11 mouse cellular contexts compared by ENCODE assay signal in genomic region chr7:120844689-120845088, GRCm38 (mm10). TPM values are rescaled to one million over a fixed set of nuclear protein-coding genes. Genes with fewer than 3 reads are reported as not detected.
DNase-seq lines count a peak whose midpoint lies in the region; ATAC-seq and TF ChIP-seq lines count a peak whose summit lies in the region.
"Had no signal": no experiment of that assay in that cellular context is flagged by ENCODE, and none has a peak within 500 bp of the region (broad histone marks: within the 10 kb centered on the region; RNA-seq: fewer than 3 reads in every experiment).

No protein-coding gene starts in this region.

- peaks cover 8% of the 10 kb centered on the region for H3K4me1 ChIP-seq in embryonic facial prominence, embryonic 14.5 days (ENCODE audit: control insufficient read depth, insufficient read depth, low read length)
- peaks cover 27% of the 10 kb centered on the region for H3K4me1 ChIP-seq in limb, embryonic 10.5 days
- H3K4me1 ChIP-seq in neural tube, embryonic 14.5 days (ENCODE audit: control insufficient read depth, insufficient read depth, low read length), result peaks cover 7% of the 10 kb centered on the region; the same call in 1 of the 2 replicates

- TF ChIP-seq CTCF in left cerebral cortex, adult 2 months (IDR thresholded peaks at IDR 0.05), result no peak

- 19% methylated on average over 9 of the region's 9 CpGs for WGBS in embryonic facial prominence, embryonic 14.5 days
- WGBS in limb, embryonic 10.5 days, result 7% methylated on average over 9 of the region's 9 CpGs
- 6% methylated on average over 9 of the region's 9 CpGs for WGBS in neural tube, embryonic 14.5 days

- no peak overlapping the region for H3K27ac ChIP-seq in left cerebral cortex, adult 2 months
- no peak overlapping the region for H3K27ac ChIP-seq in embryonic facial prominence, embryonic 14.5 days (replicated peaks; ENCODE audit: low read depth, low read length)
- peak overlapping the region; percentile 89; the same call in 1 of the 2 replicates for H3K27ac ChIP-seq in limb, embryonic 10.5 days
- no peak overlapping the region for H3K27ac ChIP-seq in neural tube, embryonic 14.5 days (ENCODE audit: low read depth, low read length)

- H3K4me2 ChIP-seq in embryonic facial prominence, embryonic 14.5 days (ENCODE audit: low read depth, low read length), result peak overlapping the region; percentile 63
- H3K4me2 ChIP-seq in neural tube, embryonic 14.5 days (ENCODE audit: low read depth, low read length), result peak overlapping the region; percentile 50

- no peak for DNase-seq in left cerebral cortex, adult 2 months (ENCODE audit: extremely low spot score in 1 of 2, low spot score in 2 of 2)
- no peak for DNase-seq in left cerebral cortex, adult 11 months (ENCODE audit: low spot score)
- no peak for DNase-seq in embryonic facial prominence, embryonic 14.5 days (ENCODE audit: low spot score)
- DNase-seq in limb, embryonic 10.5 days (ENCODE audit: low spot score), result peak; percentile 48
- no peak for DNase-seq in adipocyte (ENCODE audit: low spot score)
- DNase-seq in thymus, postnatal 4 days, result no peak
- DNase-seq in heart, adult 18-20 months, result no peak

- H3K9me3 ChIP-seq in embryonic facial prominence, embryonic 14.5 days (ENCODE audit: control insufficient read depth, low read length), result no peaks in the 10 kb centered on the region
- no peaks in the 10 kb centered on the region for H3K9me3 ChIP-seq in limb, embryonic 10.5 days (replicated peaks)
- H3K9me3 ChIP-seq in neural tube, embryonic 14.5 days (ENCODE audit: control insufficient read depth, low read length), result no peaks in the 10 kb centered on the region

- H3K36me3 ChIP-seq in embryonic facial prominence, embryonic 14.5 days (ENCODE audit: control insufficient read depth, insufficient read depth, low read length), result peaks cover 15% of the 10 kb centered on the region; the same call in 1 of the 2 replicates
- peaks cover 15% of the 10 kb centered on the region for H3K36me3 ChIP-seq in limb, embryonic 10.5 days
- H3K36me3 ChIP-seq in neural tube, embryonic 14.5 days (ENCODE audit: control insufficient read depth, insufficient read depth, low read length), result no peaks in the 10 kb centered on the region

- no peak for ATAC-seq in embryonic facial prominence, embryonic 14.5 days (ENCODE audit: low read depth)
- ATAC-seq in neural tube, embryonic 14.5 days (ENCODE audit: low read depth), result no peak
- ATAC-seq: activated CD4-positive, CD25-positive, alpha-beta regulatory T cell, adult 4 months had no signal

- H3K9ac ChIP-seq in embryonic facial prominence, embryonic 14.5 days (ENCODE audit: low read depth, low read length), result peak overlapping the region; percentile 85
- H3K9ac ChIP-seq in neural tube, embryonic 14.5 days (replicated peaks; ENCODE audit: low read depth, low read length), result 0 out of 2 replicates have a peak overlapping the region, but pooled peaks have one; percentile 12

- intact Hi-C loops in left cerebral cortex, adult 2 months (cut with DNase I), result loop anchor here (5.0 kb wide), 1 partner anchor 218 kb away; no protein-coding TSS in a partner anchor

- H3K27me3 ChIP-seq in embryonic facial prominence, embryonic 14.5 days (replicated peaks; ENCODE audit: control insufficient read depth, insufficient read depth, low read length), result no peaks in the 10 kb centered on the region
- peaks cover 18% of the 10 kb centered on the region for H3K27me3 ChIP-seq in limb, embryonic 10.5 days (ENCODE audit: low read depth, poor library complexity, severe bottlenecking)
- no peaks in the 10 kb centered on the region for H3K27me3 ChIP-seq in neural tube, embryonic 14.5 days (ENCODE audit: control insufficient read depth, insufficient read depth, low read length)

- peak overlapping the region; percentile 17; the same call in 1 of the 2 replicates for H3K4me3 ChIP-seq in left cerebral cortex, adult 2 months
- H3K4me3 ChIP-seq in embryonic facial prominence, embryonic 14.5 days (ENCODE audit: low read depth, low read length), result peak overlapping the region; percentile 83
- peak overlapping the region; percentile 66 for H3K4me3 ChIP-seq in limb, embryonic 10.5 days
- H3K4me3 ChIP-seq in neural tube, embryonic 14.5 days (ENCODE audit: low read depth, low read length), result peak overlapping the region; percentile 55; the same call in 1 of the 2 replicates

RNA-seq across cellular contexts. Expression of gene Eef2k, which starts 2.1 kb away (rescaled TPM):
- 10 to 100 TPM; 34.1 to 34.4 TPM for total RNA-seq in left cerebral cortex, adult 2 months (2021)
- polyA plus RNA-seq in embryonic facial prominence, embryonic 14.5 days (2014; fragmentation: Nextera tagmentation; extraction: Ambion mirVana), result 19.6 and 22.2 TPM in 2 replicates
- 21.3 and 23.5 TPM in 2 replicates for polyA plus RNA-seq in limb, embryonic 10.5 days (2016; fragmentation: Nextera tagmentation; extraction: Ambion mirVana)
- 11.6 and 16.9 TPM in 2 replicates for polyA plus RNA-seq in neural tube, embryonic 14.5 days (2014; fragmentation: Nextera tagmentation; extraction: Ambion mirVana)
- 10 to 100 TPM; 23.0 to 23.5 TPM for total RNA-seq in heart, adult 18-20 months (2021)

RNA-seq across cellular contexts. Expression of gene Gm5737, which starts 32.5 kb away (rescaled TPM):
- total RNA-seq in left cerebral cortex, adult 2 months (2021), result under 1 TPM in 1 of 2 experiments, not detected in 1; 0.27 TPM
- not detected in 2 replicates for polyA plus RNA-seq in embryonic facial prominence, embryonic 14.5 days (2014; fragmentation: Nextera tagmentation; extraction: Ambion mirVana)
- not detected in 2 replicates for polyA plus RNA-seq in limb, embryonic 10.5 days (2016; fragmentation: Nextera tagmentation; extraction: Ambion mirVana)
- polyA plus RNA-seq in neural tube, embryonic 14.5 days (2014; fragmentation: Nextera tagmentation; extraction: Ambion mirVana), result not detected in 2 replicates
- under 1 TPM; 0.20 to 0.31 TPM for total RNA-seq in heart, adult 18-20 months (2021)
- total RNA-seq: granulocyte monocyte progenitor cell, adult 5-6 weeks; neutrophil, adult 5-6 weeks had no signal
- polyA plus RNA-seq: activated CD4-positive, CD25-positive, alpha-beta regulatory T cell, adult 4 months had no signal

Comparison
In these comparisons a context has a peak if more than half of its experiments do, and no peak if none do; other contexts are left out.
1. H3K4me3 ChIP-seq: peak in every context shown above with its lines; median percentile 83 in embryonic facial prominence, embryonic 14.5 days; 66 in limb, embryonic 10.5 days; 55 in neural tube, embryonic 14.5 days; 17 in left cerebral cortex, adult 2 months.